Mouse (Mus musculus) adrenal gland, postnatal 10 days (tissue): ENCODE measurements around the gene Thy1. TPM values are rescaled to one million over a fixed set of nuclear protein-coding genes. Genes with fewer than 3 reads are reported as not detected.
A peak's percentile ranks its signal among the peaks of the same experiment; 100 is the strongest.

Source experiments
- DNase-seq: peaks from one replicate; pipeline ENCODE4 v3.0.0; 2021; ENCODE audit warnings: mixed read lengths
- total RNA-seq, 2 experiments: library from RNA; stranded (reverse); gene quantifications; 2 replicates each; pipeline ENCODE4 v1.2.3; 2021

The Thy1 gene
- total RNA-seq, 2 experiments from 2014 or later: 44.2 to 44.9 TPM

DNA sequence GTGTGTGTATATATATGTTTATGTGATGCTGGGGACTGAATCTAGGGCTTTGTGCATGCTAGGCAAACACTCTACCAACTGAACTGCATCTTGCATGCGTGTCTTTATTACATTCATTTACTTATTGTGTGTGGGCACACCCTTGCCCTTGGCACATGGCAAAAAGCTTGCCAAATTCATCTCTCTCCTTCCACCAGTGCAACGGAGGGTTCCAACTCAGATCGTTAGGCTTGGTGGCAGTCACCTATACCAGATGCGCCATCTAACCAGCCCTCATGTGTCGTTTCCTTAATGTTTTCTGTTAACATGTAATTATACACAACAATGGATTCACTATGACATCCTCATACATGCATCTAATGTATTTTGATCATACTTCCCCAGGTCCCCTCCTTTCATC lies 39.1 kb downstream of the Thy1 start:
- no peak for DNase-seq

- no peak for DNase-seq
These were observed 40.4 kb downstream of the Thy1 start for GRCm38 (mm10) chr9:44083392-44084121.

DNA sequence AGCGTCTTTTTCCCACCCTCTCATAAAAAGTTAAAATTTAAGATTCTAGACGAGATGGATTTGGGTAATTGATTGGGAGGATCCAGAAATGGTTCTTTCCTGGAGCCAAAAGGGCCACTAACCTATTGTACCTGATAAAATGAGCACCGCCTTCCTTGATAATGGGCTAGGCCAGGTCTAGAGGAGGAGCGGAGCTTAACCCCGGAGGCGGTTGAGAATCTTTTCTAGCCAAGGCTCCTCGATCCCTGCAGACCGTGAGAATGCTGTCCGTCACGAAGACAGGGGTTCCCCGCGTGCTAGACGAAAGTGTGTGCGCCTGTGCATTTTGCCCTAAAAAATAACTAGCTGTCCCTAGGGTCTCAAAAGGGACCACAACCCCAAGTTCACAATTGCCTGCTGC lies 41.1 kb downstream of the Thy1 start:
- no peak for DNase-seq

DNA sequence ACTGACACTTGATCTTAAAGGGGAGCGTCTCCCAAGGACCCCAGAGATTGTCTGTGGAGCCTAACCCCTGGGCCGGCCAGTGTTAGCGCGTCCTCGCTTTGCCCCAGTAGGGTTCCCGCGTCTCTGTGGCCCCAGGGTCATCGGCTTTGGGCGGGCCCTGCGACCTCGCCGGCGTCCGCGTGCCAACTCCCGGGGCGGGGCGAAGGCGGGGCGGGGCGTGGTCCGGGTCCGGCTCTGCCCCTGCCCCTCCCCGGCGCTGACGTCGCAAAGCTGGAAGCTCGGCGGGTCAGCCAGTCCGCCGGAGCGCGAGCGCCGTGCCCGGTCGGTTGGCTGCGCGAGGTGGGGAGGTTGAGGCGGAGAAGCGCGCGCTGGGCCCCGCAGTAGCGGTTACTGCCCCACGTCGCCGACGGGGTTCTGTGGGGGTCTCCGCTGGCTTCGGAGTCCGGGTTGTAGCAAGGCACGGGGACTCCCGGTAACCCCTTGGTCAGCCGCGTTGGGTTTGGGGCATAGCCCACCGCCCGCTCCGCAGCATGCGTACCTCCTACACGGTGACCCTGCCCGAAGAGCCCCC lies 41.6 kb downstream of the Thy1 start:
- peak; percentile 100 for DNase-seq

- no peak for DNase-seq
These were observed 42.1 kb downstream of the Thy1 start for GRCm38 (mm10) chr9:44085276-44085675.

- peak; percentile 79 for DNase-seq
These were observed 42.8 kb downstream of the Thy1 start for GRCm38 (mm10) chr9:44085741-44086665.

GRCm38 (mm10) chr9:44086960-44087359 lies 43.8 kb downstream of the Thy1 start:
- no peak for DNase-seq

- peak; percentile 57 for DNase-seq
These were observed 44.7 kb downstream of the Thy1 start for GRCm38 (mm10) chr9:44087761-44088455.

DNA sequence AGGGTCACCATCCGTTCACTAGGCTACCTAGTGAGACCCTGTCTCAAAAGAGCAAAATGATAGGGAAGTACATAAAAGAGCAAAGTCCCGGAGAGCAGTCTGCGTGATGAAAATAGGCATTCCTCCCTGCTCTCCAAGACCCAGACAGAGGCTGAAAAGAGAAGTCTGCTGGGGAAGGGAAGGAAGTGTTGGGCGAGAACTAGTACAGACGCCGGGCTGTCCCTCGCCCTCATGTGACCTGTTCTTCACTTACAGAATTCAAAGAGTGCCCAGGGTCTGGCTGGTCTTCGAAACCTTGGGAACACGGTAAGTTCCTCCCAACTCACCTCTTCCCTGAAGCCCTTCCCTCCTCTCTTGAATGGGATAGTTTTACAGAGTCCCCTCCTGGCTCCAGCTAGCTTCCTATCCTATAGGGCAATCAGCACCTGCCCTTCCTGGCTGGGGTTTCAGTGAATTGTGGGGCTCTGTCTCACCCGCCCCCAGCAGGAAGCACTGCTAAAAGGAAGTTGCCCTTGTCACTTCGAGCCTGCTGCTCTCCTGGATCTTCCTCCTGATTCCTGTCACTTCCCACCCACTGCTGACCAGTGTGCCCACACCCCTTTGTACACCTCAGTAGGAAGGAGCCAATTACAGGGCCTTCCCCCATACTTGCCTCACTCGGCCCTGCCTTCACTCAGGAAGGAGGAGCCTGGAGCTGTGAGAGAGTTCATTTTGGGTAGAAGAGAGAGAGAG lies 45.9 kb downstream of the Thy1 start:
- no peak for DNase-seq

- peak; percentile 85 for DNase-seq
These were observed 50.7 kb downstream of the Thy1 start for GRCm38 (mm10) chr9:44093612-44094503.

- no peak for DNase-seq
These were observed 51.6 kb downstream of the Thy1 start for GRCm38 (mm10) chr9:44094737-44095136.

- DNase-seq: no peak
These were observed 52.6 kb downstream of the Thy1 start for GRCm38 (mm10) chr9:44095781-44096180.

DNA sequence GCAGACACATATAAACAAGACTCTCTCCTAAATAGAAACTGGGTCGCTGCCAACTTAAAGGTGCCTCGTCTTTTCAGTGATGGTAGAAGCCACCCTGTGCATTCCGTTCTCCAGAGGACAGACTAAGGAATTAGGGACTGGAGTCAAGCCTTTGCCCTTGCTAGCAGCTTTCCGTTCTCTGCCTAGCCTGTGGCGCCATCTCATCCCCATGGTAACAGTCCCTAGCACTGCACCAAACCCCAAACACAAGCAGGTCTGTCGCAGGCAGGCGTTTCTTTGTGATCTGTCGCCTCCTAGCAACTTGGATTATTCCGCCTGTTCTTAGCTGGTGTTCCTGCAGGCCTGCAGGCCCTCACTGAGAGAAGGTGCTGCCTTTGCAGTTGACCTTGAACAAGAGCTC lies 53.4 kb downstream of the Thy1 start:
- peak; percentile 46 for DNase-seq

Other genes with a start within 250 kb of the Thy1 start
- 10 to 100 TPM; 36.4 to 52.2 TPM for gene Usp2, start 23.6 kb downstream of the Thy1 start, total RNA-seq
- under 1 TPM in 1 of 2 experiments, not detected in 1; 0.30 TPM for gene Mfrp, start 58.3 kb downstream of the Thy1 start, total RNA-seq
- 10 to 100 TPM; 16.7 to 21.9 TPM for gene C1qtnf5, start 63.9 kb downstream of the Thy1 start, total RNA-seq
- under 1 TPM in 1 of 2 experiments, not detected in 1; 0.51 TPM for gene Gm49380, start 70.1 kb downstream of the Thy1 start, total RNA-seq
- 10 to 100 TPM; 29.3 to 35.5 TPM for gene Rnf26, start 70.1 kb downstream of the Thy1 start, total RNA-seq
- gene Mcam, start 91.1 kb downstream of the Thy1 start, total RNA-seq: 100 to 1,000 TPM in 1 of 2 experiments, 10 to 100 TPM in 1; 85.0 to 114 TPM
- gene Cbl, start 190.7 kb downstream of the Thy1 start, total RNA-seq: 10 to 100 TPM; 28.2 to 32.4 TPM
- 1 to 10 TPM; 1.5 to 1.6 TPM for gene Ccdc153, start 197.3 kb downstream of the Thy1 start, total RNA-seq
- gene Pdzd3, start 208.1 kb downstream of the Thy1 start, total RNA-seq: under 1 TPM in 1 of 2 experiments, not detected in 1; 0.48 TPM
- 10 to 100 TPM; 23.1 to 30.6 TPM for gene Nlrx1, start 225.2 kb downstream of the Thy1 start, total RNA-seq
- gene Abcg4, start 245.2 kb downstream of the Thy1 start, total RNA-seq: 10 to 100 TPM; 15.0 to 23.1 TPM